Mouse (Mus musculus) kidney, postnatal 4 days (tissue): ENCODE results near the gene Kif1b.

Experiments
- DNase-seq, 2 experiments: peaks; one replicate each; pipeline ENCODE4 v3.0.0; 2021; ENCODE audit warnings: mixed read lengths in 2 of 2

Kif1b gene

GRCm38 (mm10) chr4:149307596-149308490 lies at the start of gene Kif1b:
Gene Kif1b, minus strand, starts transcription at chr4:149307693.
- DNase-seq: peak; percentile 99 to 100

GRCm38 (mm10) chr4:149354671-149355070 lies 47.2 kb upstream of the Kif1b start:
- no peak for DNase-seq

GRCm38 (mm10) chr4:149351596-149352150 lies 44.2 kb upstream of the Kif1b start:
- no peak for DNase-seq

- no peak for DNase-seq
Observed at GRCm38 (mm10) chr4:149348963-149349362, 41.5 kb upstream of the Kif1b start.

- DNase-seq: no peak
Observed at GRCm38 (mm10) chr4:149345873-149346272, 38.4 kb upstream of the Kif1b start.

- DNase-seq: no peak
Observed at GRCm38 (mm10) chr4:149344311-149344710, 36.8 kb upstream of the Kif1b start.

- no peak for DNase-seq
Observed at GRCm38 (mm10) chr4:149340680-149341079, 33.2 kb upstream of the Kif1b start.

GRCm38 (mm10) chr4:149339426-149340214 lies 32.1 kb upstream of the Kif1b start:
- no peak for DNase-seq

- no peak for DNase-seq
Observed at GRCm38 (mm10) chr4:149338137-149338536, 30.6 kb upstream of the Kif1b start.

- DNase-seq: no peak
Observed at GRCm38 (mm10) chr4:149337353-149337752, 29.9 kb upstream of the Kif1b start.

- DNase-seq: no peak
Observed at GRCm38 (mm10) chr4:149336302-149336701, 28.8 kb upstream of the Kif1b start.

- no peak for DNase-seq
Observed at GRCm38 (mm10) chr4:149334881-149335280, 27.4 kb upstream of the Kif1b start.

GRCm38 (mm10) chr4:149332726-149333125 lies 25.2 kb upstream of the Kif1b start:
- no peak for DNase-seq

GRCm38 (mm10) chr4:149330495-149330894 lies 23.0 kb upstream of the Kif1b start:
- DNase-seq: no peak

- no peak for DNase-seq
Observed at GRCm38 (mm10) chr4:149328735-149329134, 21.2 kb upstream of the Kif1b start.

GRCm38 (mm10) chr4:149327281-149327680 lies 19.8 kb upstream of the Kif1b start:
- no peak for DNase-seq

- DNase-seq: peak in 1 of 2 experiments; percentile 15
Observed at GRCm38 (mm10) chr4:149325411-149326162, 18.1 kb upstream of the Kif1b start.

- no peak for DNase-seq
Observed at GRCm38 (mm10) chr4:149323730-149324129, 16.2 kb upstream of the Kif1b start.

GRCm38 (mm10) chr4:149322718-149323117 lies 15.2 kb upstream of the Kif1b start:
- DNase-seq: no peak

- DNase-seq: no peak
Observed at GRCm38 (mm10) chr4:149322286-149322685, 14.8 kb upstream of the Kif1b start.

GRCm38 (mm10) chr4:149319088-149319487 lies 11.6 kb upstream of the Kif1b start:
- no peak for DNase-seq

GRCm38 (mm10) chr4:149317387-149317786 lies 9.9 kb upstream of the Kif1b start:
- DNase-seq: no peak
